Mouse (Mus musculus) embryonic fibroblast, embryonic 13.5 days (primary cell): Measurements from ENCODE around the gene Atg4a.

Source experiments
- CTCF ChIP-seq: IDR thresholded peaks from 2 replicates; pipeline ENCODE4 v1.5.1; 2011; ENCODE audit warnings: mild to moderate bottlenecking, control low read depth, low read length, moderate library complexity, borderline replicate concordance; ENCODE audit not compliant: insufficient read depth
- POLR2A ChIP-seq: IDR thresholded peaks from 2 replicates; pipeline ENCODE4 v1.6.1; 2011; ENCODE audit warnings: low read depth, mild to moderate bottlenecking, control low read depth, low read length, moderate library complexity

DNA sequence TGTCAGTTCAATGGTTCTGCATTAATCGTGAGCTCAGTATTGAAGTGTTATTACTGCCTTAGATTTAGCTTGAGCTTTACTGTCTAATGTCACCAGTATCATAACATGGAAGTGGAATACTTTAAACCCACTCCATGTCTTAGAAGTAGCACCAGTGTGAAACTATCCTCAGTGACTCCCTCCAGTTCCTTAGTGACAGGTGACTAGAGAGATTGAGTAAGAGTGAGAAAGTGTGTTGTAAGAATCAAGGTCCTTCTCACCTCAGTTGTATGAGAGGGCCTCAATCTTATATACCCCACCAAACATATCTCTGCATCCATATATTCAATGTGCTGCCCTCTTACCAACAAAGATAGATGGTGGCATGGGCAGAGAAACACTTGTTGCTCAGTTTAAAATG, 22.2 kb downstream of the Atg4a start:
- TF ChIP-seq CTCF, result no peak
- no peak for TF ChIP-seq POLR2A
